Mouse (Mus musculus) cortical plate, adult 2 months (tissue): ENCODE measurements around the gene Olfr770.
"Not testable (repeated sequence)": the region's sequence is repeated elsewhere in the genome, so short reads cannot be mapped to it uniquely, and the experiment has no call there.

Experiments used
- CTCF ChIP-seq: fragments of 200-500 bp; IDR thresholded peaks from 2 replicates; pipeline ENCODE4 v1.5.1; 2011; ENCODE audit warnings: mild to moderate bottlenecking, control low read depth, low read length; ENCODE audit not compliant: insufficient read depth; ENCODE audit errors: extremely low read depth
- POLR2A ChIP-seq: fragments of 200-500 bp; IDR thresholded peaks from 2 replicates; pipeline ENCODE4 v1.6.1; 2011; ENCODE audit warnings: mild to moderate bottlenecking, low read length, control low read depth; ENCODE audit not compliant: insufficient read depth; ENCODE audit errors: extremely low read depth

- not testable (repeated sequence) for TF ChIP-seq POLR2A, CTCF
Measured at GRCm38 (mm10) chr10:129082810-129083209, 56.0 kb downstream of the Olfr770 start, which contains the start of gene Olfr767.
